Mouse (Mus musculus) bone marrow macrophage, adult 2 months (primary cell): ENCODE data around the gene Acsbg1.

Experiments used
- CTCF ChIP-seq: IDR thresholded peaks from 2 replicates; pipeline ENCODE4 v1.5.1; 2012; ENCODE audit warnings: low read depth, mild to moderate bottlenecking, low read length, moderate library complexity
- POLR2A ChIP-seq: IDR thresholded peaks from 2 replicates; pipeline ENCODE4 v1.6.1; 2012; ENCODE audit warnings: mild to moderate bottlenecking, low read depth, low read length, borderline replicate concordance

DNA sequence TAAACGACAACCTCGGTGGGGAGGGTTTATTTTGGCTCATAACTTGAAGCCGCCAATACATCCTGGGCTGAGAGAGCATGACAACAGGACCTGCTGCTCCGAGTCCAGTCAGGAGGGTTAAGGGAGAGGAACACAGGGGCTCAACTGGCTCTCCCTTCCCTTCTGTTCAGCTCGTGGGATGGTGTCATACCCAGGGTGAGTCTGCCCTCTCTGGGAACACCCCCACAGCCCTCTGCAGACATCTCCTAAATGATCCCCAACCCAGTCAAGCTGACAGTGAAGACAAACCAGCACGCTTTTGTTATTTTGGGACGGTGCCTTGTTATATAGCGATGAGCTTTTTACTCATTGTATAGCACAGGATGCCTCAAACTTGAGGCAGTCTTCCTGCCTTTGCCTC is 27.8 kb upstream of the Acsbg1 start:
- TF ChIP-seq CTCF (no peak), POLR2A (no peak)
